11 mouse cellular contexts compared by ENCODE assay signal in genomic region chr10:127734434-127734833, GRCm38 (mm10). TPM values are rescaled to one million over a fixed set of nuclear protein-coding genes. Genes with fewer than 3 reads are reported as not detected.
DNase-seq lines count a peak whose midpoint lies in the region; ATAC-seq and TF ChIP-seq lines count a peak whose summit lies in the region.
"Had no signal": no experiment of that assay in that cellular context is flagged by ENCODE, and none has a peak within 500 bp of the region (broad histone marks: within the 10 kb centered on the region; RNA-seq: fewer than 3 reads in every experiment).

No protein-coding gene starts in this region.

- H3K4me3 ChIP-seq in heart, postnatal 0 days (ENCODE audit: low read depth, low read length), result no peak overlapping the region
- no peak overlapping the region for H3K4me3 ChIP-seq in heart, embryonic 11.5 days (ENCODE audit: low read depth, low read length)
- H3K4me3 ChIP-seq in lung, postnatal 0 days (ENCODE audit: low read depth, low read length), result no peak overlapping the region
- H3K4me3 ChIP-seq: embryonic facial prominence, embryonic 12.5 days; neural tube, embryonic 13.5 days had no signal

- H3K4me1 ChIP-seq in heart, postnatal 0 days (ENCODE audit: control insufficient read depth, insufficient read depth), result no peaks in the 10 kb centered on the region
- no peaks in the 10 kb centered on the region for H3K4me1 ChIP-seq in heart, embryonic 11.5 days (ENCODE audit: control insufficient read depth, insufficient read depth, low read length)
- H3K4me1 ChIP-seq in lung, postnatal 0 days (ENCODE audit: insufficient read depth, low read depth, low read length), result peaks cover 9% of the 10 kb centered on the region; the same call in 1 of the 2 replicates

- 25% methylated on average over 5 of the region's 5 CpGs for WGBS in heart, postnatal 0 days
- WGBS in heart, embryonic 11.5 days (ENCODE audit: insufficient replicate concordance), result 30% methylated on average over 5 of the region's 5 CpGs
- WGBS in lung, postnatal 0 days, result 30% methylated on average over 5 of the region's 5 CpGs

- DNase-seq in heart, postnatal 0 days (ENCODE audit: low spot score), result peak; percentile 48
- DNase-seq in lung, postnatal 0 days (ENCODE audit: low spot score), result peak; percentile 69
- no peak for DNase-seq in lung, adult 18-20 months
- DNase-seq in adipocyte (ENCODE audit: low spot score), result peak; percentile 65
- DNase-seq in retina, postnatal 1 day, result peak; percentile 59
- no peak for DNase-seq in right cerebral cortex, postnatal 36 days (ENCODE audit: low spot score in 2 of 2)
- DNase-seq: heart, adult 18-20 months; kidney, postnatal 36 days had no signal

- H3K9me3 ChIP-seq in heart, postnatal 0 days (replicated peaks; ENCODE audit: control insufficient read depth, low read length), result no peaks in the 10 kb centered on the region
- H3K9me3 ChIP-seq in heart, embryonic 11.5 days (replicated peaks; ENCODE audit: control insufficient read depth, low read length), result no peaks in the 10 kb centered on the region
- no peaks in the 10 kb centered on the region for H3K9me3 ChIP-seq in lung, postnatal 0 days (ENCODE audit: low read length)
- H3K9me3 ChIP-seq: embryonic facial prominence, embryonic 12.5 days; neural tube, embryonic 13.5 days had no signal

- H3K9ac ChIP-seq in heart, postnatal 0 days (replicated peaks; ENCODE audit: low read depth, low read length), result no peak overlapping the region
- no peak overlapping the region for H3K9ac ChIP-seq in heart, embryonic 11.5 days (ENCODE audit: low read depth, low read length)
- H3K9ac ChIP-seq in lung, postnatal 0 days (replicated peaks; ENCODE audit: low read depth), result no peak overlapping the region
- H3K9ac ChIP-seq: embryonic facial prominence, embryonic 12.5 days; neural tube, embryonic 13.5 days had no signal

- no peaks in the 10 kb centered on the region for H3K36me3 ChIP-seq in heart, postnatal 0 days (replicated peaks; ENCODE audit: control insufficient read depth, insufficient read depth, low read length)
- H3K36me3 ChIP-seq in heart, embryonic 11.5 days (ENCODE audit: control insufficient read depth, insufficient read depth, low read length), result no peaks in the 10 kb centered on the region
- no peaks in the 10 kb centered on the region for H3K36me3 ChIP-seq in lung, postnatal 0 days (ENCODE audit: insufficient read depth, low read length)
- H3K36me3 ChIP-seq: embryonic facial prominence, embryonic 12.5 days; neural tube, embryonic 13.5 days had no signal

- H3K4me2 ChIP-seq in heart, postnatal 0 days (ENCODE audit: low read depth, low read length), result no peak overlapping the region
- H3K4me2 ChIP-seq in heart, embryonic 11.5 days, result no peak overlapping the region
- no peak overlapping the region for H3K4me2 ChIP-seq in lung, postnatal 0 days (replicated peaks; ENCODE audit: low read depth, low read length)
- H3K4me2 ChIP-seq: embryonic facial prominence, embryonic 12.5 days; neural tube, embryonic 13.5 days had no signal

- H3K27ac ChIP-seq in heart, postnatal 0 days (ENCODE audit: low read depth), result no peak overlapping the region
- no peak overlapping the region for H3K27ac ChIP-seq in heart, embryonic 11.5 days (ENCODE audit: low read depth, low read length)
- H3K27ac ChIP-seq in lung, postnatal 0 days (ENCODE audit: low read length), result no peak overlapping the region
- H3K27ac ChIP-seq: embryonic facial prominence, embryonic 12.5 days; neural tube, embryonic 13.5 days had no signal

- H3K27me3 ChIP-seq in heart, postnatal 0 days (ENCODE audit: control insufficient read depth, insufficient read depth, low read length), result no peaks in the 10 kb centered on the region
- no peaks in the 10 kb centered on the region for H3K27me3 ChIP-seq in heart, embryonic 11.5 days (ENCODE audit: control insufficient read depth, insufficient read depth, low read length)
- H3K27me3 ChIP-seq in lung, postnatal 0 days (replicated peaks; ENCODE audit: insufficient read depth, low read length), result no peaks in the 10 kb centered on the region
- H3K27me3 ChIP-seq: embryonic facial prominence, embryonic 12.5 days; neural tube, embryonic 13.5 days had no signal

- no peak for TF ChIP-seq EP300 in heart, postnatal 0 days (IDR thresholded peaks at IDR 0.05; ENCODE audit: low read depth)
- no peak for TF ChIP-seq EP300 in lung, postnatal 0 days (IDR thresholded peaks at IDR 0.05)

- ATAC-seq in heart, postnatal 0 days (ENCODE audit: insufficient read depth, low read depth), result no peak; the same call in 1 of the 2 replicates
- no peak for ATAC-seq in heart, embryonic 11.5 days (replicated peaks; ENCODE audit: insufficient number of reproducible peaks, low FRiP score, low TSS enrichment)
- no peak for ATAC-seq in lung, postnatal 0 days

- TF ChIP-seq CTCF in heart, postnatal 0 days (IDR thresholded peaks at IDR 0.05; ENCODE audit: low read depth), result peak; percentile 73
- TF ChIP-seq CTCF in lung, postnatal 0 days (IDR thresholded peaks at IDR 0.05), result peak; percentile 73

RNA-seq across cellular contexts. Expression of gene Zbtb39, which starts 4.9 kb away (rescaled TPM):
- 5.2 and 5.8 TPM in 2 replicates for total RNA-seq in heart, postnatal 0 days (2014; rRNA removed; ENCODE audit: low replicate concordance)
- 0.94 and 1.1 TPM in 2 replicates for polyA plus RNA-seq in heart, postnatal 0 days (2015; fragmentation: Nextera tagmentation; extraction: Ambion mirVana)
- polyA plus RNA-seq in heart, embryonic 11.5 days (2014; fragmentation: Nextera tagmentation; extraction: Ambion mirVana), result 3.1 and 4.2 TPM in 2 replicates
- 1.7 and 2.0 TPM in 2 replicates for polyA plus RNA-seq in lung, postnatal 0 days (2015; fragmentation: Nextera tagmentation; extraction: Ambion mirVana)

RNA-seq across cellular contexts. Expression of gene Tac2, which starts 10.2 kb away (rescaled TPM):
- not detected in 2 replicates for total RNA-seq in heart, postnatal 0 days (2014; rRNA removed; ENCODE audit: low replicate concordance)
- polyA plus RNA-seq in heart, postnatal 0 days (2015; fragmentation: Nextera tagmentation; extraction: Ambion mirVana), result 0.23 and 0.25 TPM in 2 replicates
- 3.7 and 6.4 TPM in 2 replicates for polyA plus RNA-seq in heart, embryonic 11.5 days (2014; fragmentation: Nextera tagmentation; extraction: Ambion mirVana)
- not detected in 2 replicates for polyA plus RNA-seq in lung, postnatal 0 days (2015; fragmentation: Nextera tagmentation; extraction: Ambion mirVana)
- total RNA-seq: heart, adult 18-20 months had no signal

RNA-seq across cellular contexts. Expression of gene Gpr182, which starts 17.1 kb away (rescaled TPM):
- total RNA-seq in heart, postnatal 0 days (2014; rRNA removed; ENCODE audit: low replicate concordance), result 13.6 and 20.6 TPM in 2 replicates
- polyA plus RNA-seq in heart, postnatal 0 days (2015; fragmentation: Nextera tagmentation; extraction: Ambion mirVana), result 9.9 and 11.2 TPM in 2 replicates
- 9.1 and 9.2 TPM in 2 replicates for polyA plus RNA-seq in heart, embryonic 11.5 days (2014; fragmentation: Nextera tagmentation; extraction: Ambion mirVana)
- 18.6 and 23.2 TPM in 2 replicates for polyA plus RNA-seq in lung, postnatal 0 days (2015; fragmentation: Nextera tagmentation; extraction: Ambion mirVana)

RNA-seq across cellular contexts. Expression of gene Rdh1, which starts 25.1 kb away (rescaled TPM):
- not detected in 2 replicates for total RNA-seq in heart, postnatal 0 days (2014; rRNA removed; ENCODE audit: low replicate concordance)
- not detected in 2 replicates for polyA plus RNA-seq in heart, postnatal 0 days (2015; fragmentation: Nextera tagmentation; extraction: Ambion mirVana)
- 0.10 TPM in 1 of 2 replicates, not detected in the other for polyA plus RNA-seq in heart, embryonic 11.5 days (2014; fragmentation: Nextera tagmentation; extraction: Ambion mirVana)
- 0.07 TPM in 1 of 2 replicates, not detected in the other for polyA plus RNA-seq in lung, postnatal 0 days (2015; fragmentation: Nextera tagmentation; extraction: Ambion mirVana)
- polyA plus RNA-seq: embryonic facial prominence, embryonic 12.5 days; neural tube, embryonic 13.5 days had no signal

RNA-seq across cellular contexts. Expression of gene Rdh16f1, which starts 25.2 kb away (rescaled TPM):
- total RNA-seq in heart, postnatal 0 days (2014; rRNA removed; ENCODE audit: low replicate concordance), result not detected in 2 replicates
- 0.22 TPM in 1 of 2 replicates, not detected in the other for polyA plus RNA-seq in heart, postnatal 0 days (2015; fragmentation: Nextera tagmentation; extraction: Ambion mirVana)
- 0.10 TPM in 1 of 2 replicates, not detected in the other for polyA plus RNA-seq in heart, embryonic 11.5 days (2014; fragmentation: Nextera tagmentation; extraction: Ambion mirVana)
- polyA plus RNA-seq in lung, postnatal 0 days (2015; fragmentation: Nextera tagmentation; extraction: Ambion mirVana), result 0.47 TPM in 1 of 2 replicates, not detected in the other
- polyA plus RNA-seq: embryonic facial prominence, embryonic 12.5 days; neural tube, embryonic 13.5 days had no signal

Comparison
In these comparisons a context has a peak if more than half of its experiments do, and no peak if none do; other contexts are left out.
1. DNase-seq: peak in heart, postnatal 0 days (single experiment), lung, postnatal 0 days (single experiment), adipocyte (single experiment) and retina, postnatal 1 day (single experiment); none in lung, adult 18-20 months (0 of 2) and right cerebral cortex, postnatal 36 days (0 of 2).